Mouse (Mus musculus) stomach, postnatal 0 days (tissue): Measurements from ENCODE around the gene Ggt6.

Experiments
- CTCF ChIP-seq: IDR thresholded peaks from 2 replicates; pipeline ENCODE4 v1.5.1; 2016; ENCODE audit warnings: antibody characterized with exemption, low read depth, mild to moderate bottlenecking, moderate library complexity
- EP300 ChIP-seq: optimal IDR thresholded peaks from 2 replicates; pipeline ENCODE3; 2016; ENCODE audit warnings: antibody characterized with exemption

GRCm38 (mm10) chr11:72485157-72485556 is 49.8 kb downstream of the Ggt6 start:
- TF ChIP-seq CTCF (no peak), EP300 (no peak)
